Mouse (Mus musculus) thymus, adult 2 months (tissue): ENCODE measurements around the gene Actl11.

ENCODE experiments used
- CTCF ChIP-seq: fragments of 200-500 bp; IDR thresholded peaks from 2 replicates; pipeline ENCODE4 v1.5.1; 2012; ENCODE audit warnings: mild to moderate bottlenecking, control low read depth, low read length, moderate library complexity, borderline replicate concordance; ENCODE audit not compliant: control insufficient read depth, poor library complexity, insufficient read depth; ENCODE audit errors: extremely low read depth
- POLR2A ChIP-seq: fragments of 200-500 bp; IDR thresholded peaks from 2 replicates; pipeline ENCODE4 v1.6.1; 2012; ENCODE audit warnings: mild to moderate bottlenecking, low read length, control low read depth, moderate library complexity; ENCODE audit not compliant: control insufficient read depth, poor library complexity, insufficient read depth; ENCODE audit errors: extremely low read depth

DNA sequence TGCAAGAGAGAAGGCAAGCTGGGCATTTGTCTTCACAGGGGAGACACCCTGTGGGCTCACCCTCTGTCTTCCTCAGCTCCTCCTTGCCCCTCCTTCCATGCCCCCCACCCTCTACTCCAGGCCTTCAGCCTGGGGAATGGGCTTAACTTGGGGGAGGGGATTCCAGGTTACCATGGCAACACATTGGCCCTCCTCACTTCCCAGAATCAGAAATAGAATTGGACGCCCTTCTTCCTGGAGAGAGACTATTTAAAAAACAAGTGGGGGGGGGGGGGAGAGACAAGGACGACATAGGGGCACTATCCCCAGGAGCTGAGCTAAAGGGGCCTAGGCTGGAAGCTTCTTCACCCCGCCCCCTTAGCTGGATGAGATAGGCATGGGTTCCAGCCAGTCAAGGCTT, 3.0 kb upstream of the Actl11 start:
- TF ChIP-seq POLR2A (no peak), CTCF (no peak)
